Mouse (Mus musculus): ENCODE measurements around the gene Ubl5. TPM values are rescaled to one million over a fixed set of nuclear protein-coding genes. Genes with fewer than 3 reads are reported as not detected.
"Not testable (repeated sequence)": the region's sequence is repeated elsewhere in the genome, so short reads cannot be mapped to it uniquely, and the experiment has no call there.

Gene Ubl5
- polyA plus RNA-seq, 1 experiment from 2014 or later = 330 TPM

- Histone ChIP-seq H3K9me3 (replicated peaks) (no peaks in the 10 kb centered on the region), H3K4me1 (peaks cover 13% of the 10 kb centered on the region), H3K27me3 (ENCODE audit: low read depth, poor library complexity, severe bottlenecking) (peaks cover 19% of the 10 kb centered on the region), H3K27ac (no peak overlapping the region), H3K36me3 (no peaks in the 10 kb centered on the region), H3K4me3 (no peak overlapping the region)
- WGBS = 6% methylated on average over 4 of the region's 4 CpGs
- DNase-seq (ENCODE audit: low spot score) = no peak
Observed at GRCm38 (mm10) chr9:20689913-20690312, 47.2 kb downstream of the Ubl5 start.

- H3K27ac ChIP-seq; H3K36me3 ChIP-seq; DNase-seq (ENCODE audit: low spot score); H3K4me3 ChIP-seq; H3K9me3 ChIP-seq (replicated peaks): not testable (repeated sequence)
- WGBS = 94% methylated on average over 2 of the region's 2 CpGs
- H3K4me1 ChIP-seq = peaks cover 17% of the 10 kb centered on the region
- peaks cover 24% of the 10 kb centered on the region for H3K27me3 ChIP-seq (ENCODE audit: low read depth, poor library complexity, severe bottlenecking)
Observed at GRCm38 (mm10) chr9:20690449-20690848, 47.8 kb downstream of the Ubl5 start.

- no peak overlapping the region for H3K4me3 ChIP-seq
- no peak for DNase-seq (ENCODE audit: low spot score)
- H3K27ac ChIP-seq = no peak overlapping the region
- 89% methylated on average over 3 of the region's 3 CpGs for WGBS
- no peaks in the 10 kb centered on the region for H3K9me3 ChIP-seq (replicated peaks)
- peaks cover 41% of the 10 kb centered on the region for H3K27me3 ChIP-seq (ENCODE audit: low read depth, poor library complexity, severe bottlenecking)
- peaks cover 17% of the 10 kb centered on the region for H3K4me1 ChIP-seq
- H3K36me3 ChIP-seq = no peaks in the 10 kb centered on the region
Observed at GRCm38 (mm10) chr9:20692863-20693262, 50.2 kb downstream of the Ubl5 start.

- Histone ChIP-seq H3K27ac (no peak overlapping the region), H3K27me3 (ENCODE audit: low read depth, poor library complexity, severe bottlenecking) (peaks cover 41% of the 10 kb centered on the region), H3K4me3 (peak overlapping the region; percentile 48), H3K9me3 (replicated peaks) (no peaks in the 10 kb centered on the region), H3K4me1 (peaks cover 13% of the 10 kb centered on the region), H3K36me3 (no peaks in the 10 kb centered on the region)
- peak; percentile 37 for DNase-seq (ENCODE audit: low spot score)
- 5% methylated on average over 25 of the region's 25 CpGs for WGBS
Observed at GRCm38 (mm10) chr9:20694721-20695235, 52.1 kb downstream of the Ubl5 start.

DNA sequence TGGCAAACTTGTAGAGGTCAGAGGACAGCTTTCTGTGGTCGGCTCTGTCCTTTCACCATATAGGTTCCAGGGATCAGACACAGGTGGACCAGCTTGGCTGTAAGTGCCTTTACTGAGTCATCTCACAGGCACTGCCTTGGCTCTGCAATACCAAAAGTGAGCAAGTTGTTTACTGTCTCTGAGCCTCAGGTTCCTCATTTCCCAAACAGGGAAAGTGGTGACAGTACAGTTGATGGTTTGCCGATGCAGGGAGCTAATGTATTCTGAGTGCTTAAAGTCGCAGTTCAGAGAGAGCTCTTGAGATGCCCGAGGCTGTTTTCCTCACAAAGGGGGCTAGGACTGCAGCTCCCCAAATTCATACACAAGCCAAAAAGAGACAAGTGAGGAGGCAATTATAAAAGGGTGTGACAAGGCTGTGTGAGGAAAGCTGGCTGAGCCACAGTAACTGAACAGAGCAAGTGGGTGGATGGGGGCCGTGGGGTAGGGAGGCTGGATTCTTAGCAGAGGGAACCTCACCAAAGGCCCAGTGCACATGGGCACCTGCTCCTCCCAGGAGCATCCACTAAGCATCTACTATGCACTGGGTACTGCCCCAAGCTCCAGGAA lies 53.5 kb downstream of the Ubl5 start:
- Histone ChIP-seq H3K4me1 (peaks cover 10% of the 10 kb centered on the region), H3K27ac (no peak overlapping the region), H3K4me3 (no peak overlapping the region), H3K9me3 (replicated peaks) (no peaks in the 10 kb centered on the region), H3K27me3 (ENCODE audit: low read depth, poor library complexity, severe bottlenecking) (peaks cover 41% of the 10 kb centered on the region), H3K36me3 (no peaks in the 10 kb centered on the region)
- WGBS = 78% methylated on average over 5 of the region's 5 CpGs
- DNase-seq (ENCODE audit: low spot score) = no peak

Other genes starting within 250 kb of the Ubl5 start
- 21.1 and 26.7 TPM in 2 replicates for gene Zfp26, start 182.7 kb upstream of the Ubl5 start, polyA plus RNA-seq (2016; fragmentation: Nextera tagmentation; extraction: Ambion mirVana)
- gene Zfp426, start 150.1 kb upstream of the Ubl5 start, polyA plus RNA-seq (2016; fragmentation: Nextera tagmentation; extraction: Ambion mirVana) = 17.7 and 23.6 TPM in 2 replicates
- gene Zfp266, start 121.5 kb upstream of the Ubl5 start, polyA plus RNA-seq (2016; fragmentation: Nextera tagmentation; extraction: Ambion mirVana) = 128 and 162 TPM in 2 replicates
- gene Zfp846, start 61.6 kb upstream of the Ubl5 start, polyA plus RNA-seq (2016; fragmentation: Nextera tagmentation; extraction: Ambion mirVana) = 14.2 and 16.3 TPM in 2 replicates
- 21.5 and 21.6 TPM in 2 replicates for gene Fbxl12, start 1.9 kb downstream of the Ubl5 start, polyA plus RNA-seq (2016; fragmentation: Nextera tagmentation; extraction: Ambion mirVana)
- gene Pin1, start 9.2 kb downstream of the Ubl5 start, polyA plus RNA-seq (2016; fragmentation: Nextera tagmentation; extraction: Ambion mirVana) = 82.8 and 93.0 TPM in 2 replicates
- gene Olfm2, start 103.5 kb downstream of the Ubl5 start, polyA plus RNA-seq (2016; fragmentation: Nextera tagmentation; extraction: Ambion mirVana) = 1.5 and 3.2 TPM in 2 replicates
- gene Col5a3, start 172.2 kb downstream of the Ubl5 start, polyA plus RNA-seq (2016; fragmentation: Nextera tagmentation; extraction: Ambion mirVana) = 0.06 and 0.13 TPM in 2 replicates
- gene Rdh8, start 175.6 kb downstream of the Ubl5 start, polyA plus RNA-seq (2016; fragmentation: Nextera tagmentation; extraction: Ambion mirVana) = not detected in 2 replicates
- gene A230050P20Rik, start 225.8 kb downstream of the Ubl5 start, polyA plus RNA-seq (2016; fragmentation: Nextera tagmentation; extraction: Ambion mirVana) = 1.7 and 1.8 TPM in 2 replicates
- 2.4 and 2.9 TPM in 2 replicates for gene Angptl6, start 236.8 kb downstream of the Ubl5 start, polyA plus RNA-seq (2016; fragmentation: Nextera tagmentation; extraction: Ambion mirVana)
- 103 and 121 TPM in 2 replicates for gene Ppan, start 245.3 kb downstream of the Ubl5 start, polyA plus RNA-seq (2016; fragmentation: Nextera tagmentation; extraction: Ambion mirVana)

Measured in limb, embryonic 10.5 days (tissue).